Mouse (Mus musculus) gonadal fat pad, adult 2 months (tissue): ENCODE measurements around the gene Rsph14. TPM values are rescaled to one million over a fixed set of nuclear protein-coding genes. Genes with fewer than 3 reads are reported as not detected.

Experiments
- DNase-seq: peaks from one replicate; pipeline ENCODE4 v3.0.0-alpha.2; 2012; ENCODE audit warnings: low read depth
- polyA plus RNA-seq: library from polyadenylated mRNA; depleted of rRNA; stranded (reverse); fragments of >200 nt; gene quantifications from 2 replicates; pipeline ENCODE4 v1.2.3, GENCODE M21; 2012; rRNA removed

The Rsph14 gene
- 0.93 and 2.7 TPM in 2 replicates for polyA plus RNA-seq

DNA sequence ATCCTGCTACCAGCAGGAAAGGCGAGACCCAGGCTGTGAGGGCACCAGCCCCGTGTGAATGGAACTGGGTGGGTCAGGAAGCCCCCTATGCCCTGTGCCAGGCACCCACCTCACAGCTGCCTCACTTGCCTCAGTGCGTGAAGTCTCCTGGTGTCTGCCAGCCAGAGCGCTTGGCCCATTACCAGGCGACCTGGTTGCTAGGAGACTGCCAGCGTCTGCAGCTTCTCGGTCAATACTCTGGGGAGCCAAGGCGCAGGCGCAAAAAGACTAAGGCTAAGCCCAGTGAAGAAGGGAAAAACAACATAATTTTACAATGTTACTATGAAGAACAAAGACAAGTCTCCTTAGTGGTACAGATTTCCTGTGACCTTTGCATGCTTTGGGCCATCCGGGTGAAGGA lies at the start of gene Rsph14:
TSS of gene Rsph14 (minus strand) at position 192 of the 400 bp plus-strand sequence.
- no peak for DNase-seq

DNA sequence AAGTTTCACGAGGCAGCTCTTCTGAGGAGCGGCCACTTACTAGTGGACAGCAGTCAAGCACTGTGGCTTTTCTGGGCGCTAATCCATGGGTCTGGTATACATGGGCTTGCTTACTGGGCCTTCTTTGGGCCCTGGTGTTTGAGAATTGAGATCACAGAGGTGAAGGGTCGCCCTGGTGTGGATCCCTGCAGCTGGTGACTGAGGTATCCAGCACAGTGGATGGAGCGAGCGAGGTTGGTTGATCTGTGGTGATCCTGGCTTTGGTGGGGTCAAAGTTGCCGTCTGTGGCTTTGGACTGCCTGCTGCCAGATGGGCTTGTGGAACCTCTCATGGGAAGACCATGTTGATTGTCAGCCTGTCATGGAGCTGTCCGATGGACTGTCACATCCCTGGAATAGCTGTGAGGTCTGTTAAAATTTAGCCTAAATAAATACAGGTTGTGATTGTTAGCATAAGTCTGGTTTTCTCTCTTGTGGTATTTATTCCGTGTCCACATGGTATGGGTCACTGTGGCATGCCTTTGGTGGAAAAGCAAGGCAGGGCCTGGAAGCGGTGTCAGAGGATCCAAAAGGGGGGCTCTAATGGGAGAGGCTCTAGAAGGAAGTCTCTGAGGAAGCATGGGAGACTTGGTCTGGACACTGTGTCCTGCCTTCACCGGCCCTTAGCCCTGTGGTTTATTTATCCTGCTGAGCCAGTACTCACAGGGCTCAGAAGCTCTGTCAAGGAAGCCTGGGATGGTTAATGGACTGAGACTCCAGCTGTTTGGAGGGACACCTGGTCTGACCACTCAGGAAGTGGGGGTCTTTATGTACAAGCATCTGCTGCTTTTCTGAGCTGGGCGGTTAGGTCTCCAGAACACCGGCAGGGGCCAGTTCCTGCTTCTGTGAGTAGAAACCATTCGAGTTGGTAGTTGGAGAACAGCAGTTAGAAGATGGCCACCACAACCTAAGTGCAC lies 46.1 kb upstream of the Rsph14 start:
- no peak for DNase-seq

DNA sequence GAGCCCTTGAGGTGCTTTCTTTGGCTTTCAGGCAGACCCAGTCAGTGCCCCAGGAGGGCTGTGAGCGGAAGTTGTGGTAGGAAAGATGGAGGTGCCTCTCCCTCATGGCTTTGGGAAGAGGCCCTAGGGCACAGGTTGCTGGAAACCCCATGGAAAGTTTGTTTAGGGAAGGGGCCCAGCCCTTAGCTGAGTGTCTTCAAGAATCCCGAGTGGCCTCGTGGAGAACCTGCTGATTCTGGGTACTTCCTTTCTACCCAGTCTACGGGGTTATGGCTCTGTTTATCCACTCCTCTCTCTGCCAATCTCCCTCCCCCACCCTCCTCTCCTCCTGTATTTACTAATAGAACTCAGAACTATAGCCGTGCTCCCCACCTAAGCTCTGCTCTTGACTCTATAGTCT lies 43.3 kb upstream of the Rsph14 start:
- DNase-seq = no peak

DNA sequence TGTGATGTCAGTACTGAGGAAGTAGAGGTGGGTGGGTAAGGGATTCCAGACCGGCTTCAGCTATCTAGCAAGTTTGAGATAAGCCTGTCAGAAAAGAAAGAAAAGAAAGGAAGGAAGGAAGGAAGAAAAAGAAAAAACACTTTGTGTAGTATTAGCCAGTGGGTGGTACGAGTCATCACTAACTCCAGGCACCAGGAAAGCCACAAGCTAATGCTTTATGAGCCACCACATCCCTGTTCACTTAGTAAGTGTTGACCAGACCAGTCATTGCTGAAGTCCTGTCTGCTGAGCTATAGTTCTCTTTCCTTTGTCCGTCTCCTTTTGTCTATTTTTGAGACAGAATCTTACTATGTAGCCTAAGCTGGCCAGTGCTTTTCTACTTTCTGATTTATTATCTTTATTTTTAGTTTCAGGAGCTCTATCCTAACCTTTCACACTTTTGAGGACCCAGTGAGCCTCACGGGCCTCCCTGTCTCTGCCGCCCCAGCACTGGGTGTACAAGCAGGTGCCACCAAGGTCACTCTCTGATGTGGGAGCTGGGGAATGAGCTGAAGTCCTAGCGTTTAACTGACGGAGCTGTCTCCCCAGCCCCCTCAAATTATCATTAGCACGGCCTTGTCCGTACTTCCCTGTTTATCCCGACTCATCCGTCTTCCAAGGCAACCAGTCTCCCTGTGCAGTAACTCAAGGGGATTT lies 38.0 kb upstream of the Rsph14 start:
- no peak for DNase-seq

DNA sequence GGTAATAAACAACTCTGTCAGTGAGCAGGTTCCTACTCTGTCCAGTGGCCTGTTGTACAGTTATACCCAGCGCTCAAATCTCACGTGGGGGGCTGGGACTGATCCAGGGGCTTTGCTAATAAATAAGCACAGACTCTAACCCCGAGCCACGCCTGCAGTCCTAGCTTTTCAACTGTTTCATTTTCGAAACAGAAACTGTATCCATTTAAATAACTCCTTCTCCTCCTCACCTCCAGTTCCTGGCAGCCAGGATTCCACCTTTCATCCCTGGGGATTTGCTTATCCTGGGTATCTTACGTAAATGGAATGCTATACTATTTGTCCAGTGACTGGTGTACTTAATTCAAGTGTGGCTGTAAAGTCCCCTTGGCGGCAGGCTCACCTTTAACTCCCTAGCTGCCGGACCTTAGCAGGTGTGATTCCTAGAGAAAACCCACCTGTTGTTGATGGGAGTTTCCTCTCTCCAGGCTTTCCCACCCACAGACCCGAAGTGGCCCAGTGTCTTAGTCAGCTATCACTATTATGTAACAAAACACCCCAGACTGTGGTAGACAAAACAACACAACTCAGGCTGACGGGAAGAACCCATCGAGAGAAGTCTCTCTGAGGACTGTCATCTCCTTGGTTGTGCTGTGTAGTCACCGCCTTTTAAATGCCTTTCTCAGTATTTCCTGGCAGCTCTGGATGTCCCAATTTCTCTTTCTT lies 36.4 kb upstream of the Rsph14 start:
- DNase-seq = no peak

DNA sequence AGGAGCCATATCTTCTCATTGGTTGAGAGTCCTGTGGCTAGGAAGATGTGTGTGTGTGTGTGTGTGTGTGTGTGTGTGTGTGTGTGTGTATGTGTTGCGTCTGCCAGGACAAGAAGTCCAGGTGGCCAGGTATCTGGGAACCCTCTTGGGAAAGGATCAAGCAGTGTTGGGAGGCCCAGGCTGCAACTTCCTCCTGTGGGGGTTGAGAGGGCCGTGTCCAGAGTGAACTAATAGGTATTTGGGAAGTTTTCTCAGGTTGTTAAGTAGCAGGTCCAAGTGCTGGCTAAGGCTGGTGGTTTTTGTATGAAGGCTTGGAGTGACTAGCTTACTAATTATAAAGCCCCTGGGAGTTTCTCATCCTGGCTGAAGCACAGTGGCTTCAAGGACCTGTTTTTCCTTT lies 35.7 kb upstream of the Rsph14 start:
- no peak for DNase-seq

DNA sequence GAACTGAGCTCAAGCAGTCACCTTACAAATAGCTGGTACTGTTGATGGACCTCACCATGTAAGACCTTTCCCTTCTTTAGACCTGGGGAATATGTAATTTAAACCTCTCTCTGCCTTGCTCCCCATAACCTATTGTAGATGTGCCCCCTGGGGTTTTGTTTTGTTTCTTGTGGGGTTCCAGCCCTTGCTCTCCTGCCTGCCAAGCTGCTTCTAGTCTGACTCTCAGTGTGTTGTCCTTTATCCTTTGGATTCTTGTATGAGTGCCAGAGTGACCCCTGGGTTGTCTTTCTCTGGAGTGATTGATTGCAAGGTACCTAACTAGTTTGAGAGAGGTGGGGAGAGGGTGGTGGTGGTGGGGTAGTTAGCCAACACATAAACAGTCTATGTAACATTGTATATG lies 35.1 kb upstream of the Rsph14 start:
- DNase-seq = no peak

DNA sequence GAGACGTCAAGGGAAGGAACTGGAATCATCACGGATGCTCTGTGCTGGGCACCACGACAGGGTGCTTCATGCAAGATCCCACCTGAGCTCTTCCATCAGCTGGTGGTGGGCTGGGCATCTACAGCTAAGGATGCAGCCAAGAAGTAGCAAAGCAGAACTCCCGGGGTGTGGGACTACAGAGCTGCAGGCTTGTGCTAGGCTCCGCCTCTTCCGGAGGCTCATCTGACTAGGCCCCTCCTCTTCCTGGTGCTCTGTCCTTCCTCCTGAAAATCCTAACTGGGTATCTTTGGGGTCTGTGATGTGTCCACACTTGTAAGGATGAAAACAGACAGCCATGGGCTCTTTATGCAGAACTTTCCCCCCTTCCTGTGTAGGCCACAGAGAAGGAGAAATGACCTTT lies 33.3 kb upstream of the Rsph14 start:
- DNase-seq = no peak

DNA sequence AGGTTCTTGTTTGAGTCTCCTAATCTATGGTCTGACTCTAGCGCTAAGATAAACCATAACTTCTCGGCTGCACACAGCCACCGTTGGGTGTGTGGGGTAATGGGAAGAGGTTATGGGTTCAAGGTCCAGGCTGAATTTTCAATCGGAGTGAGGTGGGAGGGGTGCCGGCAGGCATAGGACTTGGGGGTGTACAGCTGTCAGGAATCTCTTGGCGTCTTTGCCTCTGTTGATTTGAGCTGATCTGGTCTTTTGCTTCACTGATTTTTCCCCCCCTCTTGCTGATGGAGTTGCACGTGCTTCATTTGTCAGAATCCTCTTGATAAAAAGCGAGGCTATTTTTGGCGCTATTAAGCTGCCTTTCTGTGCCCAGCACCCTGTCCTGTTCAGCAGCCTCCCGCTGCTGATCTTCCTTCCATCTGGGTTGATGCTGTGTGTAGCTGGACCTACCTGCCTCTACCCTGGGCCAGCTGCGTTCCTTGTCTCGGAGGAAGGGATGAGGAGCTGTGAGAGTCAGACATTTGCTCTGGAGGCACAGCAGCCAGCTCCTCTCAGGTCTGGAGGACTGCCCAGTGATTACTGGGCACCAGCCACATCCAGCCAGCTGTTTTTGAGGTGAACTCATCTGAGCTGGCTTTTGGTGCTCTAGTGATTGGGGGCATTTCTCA lies 31.0 kb upstream of the Rsph14 start:
- no peak for DNase-seq

DNA sequence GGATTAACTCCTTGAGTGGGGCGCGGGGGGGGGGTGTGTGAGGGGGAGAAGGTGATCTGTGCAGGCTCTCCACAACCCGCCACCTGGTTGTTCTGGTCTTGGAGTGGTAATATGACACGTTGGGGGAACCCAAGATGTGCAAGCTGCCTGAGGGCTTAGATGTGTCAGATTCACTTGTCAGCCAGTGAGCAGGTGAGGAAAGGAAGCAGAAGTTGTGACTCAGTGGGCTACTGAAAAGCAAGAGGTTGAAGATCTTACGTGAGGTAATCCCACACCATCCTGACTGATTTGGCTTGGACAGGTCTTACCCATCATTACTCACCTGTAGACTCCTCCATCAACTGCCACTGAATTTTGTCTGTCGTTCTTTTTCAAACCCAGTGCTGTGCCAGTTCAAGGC lies 30.2 kb upstream of the Rsph14 start:
- no peak for DNase-seq

DNA sequence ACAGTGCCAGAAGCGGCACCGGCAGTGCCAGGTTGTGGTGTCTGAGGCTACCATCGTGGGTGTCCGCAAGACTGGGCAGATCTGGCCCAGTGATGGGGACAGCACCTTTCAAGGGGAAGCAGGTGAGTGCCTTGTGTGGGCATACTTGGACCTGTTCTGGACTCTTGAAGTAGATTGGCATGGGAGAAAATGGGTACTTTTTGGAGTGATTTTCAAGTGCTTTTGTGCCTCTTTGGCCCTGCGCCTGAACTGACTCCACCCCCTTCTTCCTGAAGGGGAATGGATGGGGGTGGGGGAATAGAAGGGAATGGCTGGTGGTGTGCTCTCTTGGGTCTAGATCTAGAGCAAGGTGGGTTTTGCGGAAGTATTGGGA lies 29.8 kb upstream of the Rsph14 start:
- no peak for DNase-seq

DNA sequence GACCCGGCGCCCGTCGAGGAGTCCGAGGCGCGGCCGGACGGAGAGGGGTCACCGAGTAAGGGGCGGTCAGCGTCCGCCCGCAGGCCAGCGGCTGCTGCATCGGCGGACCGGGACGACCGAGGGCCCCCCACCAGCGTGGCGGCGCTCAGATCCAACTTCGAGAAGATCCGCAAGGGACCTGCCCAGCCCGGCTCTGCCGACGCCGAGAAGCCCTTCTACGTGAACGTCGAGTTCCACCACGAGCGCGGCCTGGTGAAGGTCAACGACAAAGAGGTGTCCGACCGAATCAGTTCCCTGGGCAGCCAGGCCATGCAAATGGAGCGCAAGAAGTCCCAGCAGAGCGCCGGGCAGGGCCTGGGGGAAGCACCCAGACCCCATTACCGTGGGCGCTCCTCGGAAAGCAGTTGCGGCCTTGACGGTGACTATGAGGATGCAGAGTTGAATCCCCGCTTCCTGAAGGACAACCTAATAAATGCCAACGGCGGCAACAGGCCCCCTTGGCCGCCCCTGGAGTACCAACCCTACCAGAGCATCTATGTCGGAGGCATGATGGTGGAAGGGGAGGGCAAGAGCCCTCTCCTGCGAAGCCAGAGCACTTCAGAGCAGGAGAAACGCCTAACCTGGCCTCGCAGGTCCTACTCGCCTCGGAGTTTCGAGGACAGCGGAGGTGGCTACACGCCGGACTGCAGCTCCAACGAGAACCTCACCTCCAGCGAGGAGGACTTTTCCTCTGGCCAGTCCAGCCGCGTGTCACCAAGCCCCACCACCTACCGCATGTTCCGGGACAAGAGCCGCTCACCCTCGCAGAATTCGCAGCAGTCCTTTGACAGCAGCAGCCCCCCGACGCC lies 29.2 kb upstream of the Rsph14 start:
- DNase-seq = no peak

DNA sequence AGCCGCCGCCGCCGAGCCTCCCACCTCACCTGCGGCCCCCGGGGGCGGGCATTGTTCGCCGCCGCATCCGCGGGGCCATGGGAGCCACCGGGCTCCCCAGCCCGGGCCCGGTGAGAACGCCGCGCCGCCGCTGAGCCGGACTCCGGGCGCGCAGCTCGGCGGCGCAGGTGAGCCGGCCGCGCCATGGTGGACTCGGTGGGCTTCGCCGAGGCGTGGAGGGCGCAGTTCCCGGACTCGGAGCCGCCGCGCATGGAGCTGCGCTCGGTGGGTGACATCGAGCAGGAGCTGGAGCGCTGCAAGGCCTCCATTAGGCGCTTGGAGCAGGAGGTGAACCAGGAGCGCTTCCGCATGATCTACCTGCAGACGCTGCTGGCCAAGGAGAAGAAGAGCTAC lies 28.5 kb upstream of the Rsph14 start:
- DNase-seq = no peak

DNA sequence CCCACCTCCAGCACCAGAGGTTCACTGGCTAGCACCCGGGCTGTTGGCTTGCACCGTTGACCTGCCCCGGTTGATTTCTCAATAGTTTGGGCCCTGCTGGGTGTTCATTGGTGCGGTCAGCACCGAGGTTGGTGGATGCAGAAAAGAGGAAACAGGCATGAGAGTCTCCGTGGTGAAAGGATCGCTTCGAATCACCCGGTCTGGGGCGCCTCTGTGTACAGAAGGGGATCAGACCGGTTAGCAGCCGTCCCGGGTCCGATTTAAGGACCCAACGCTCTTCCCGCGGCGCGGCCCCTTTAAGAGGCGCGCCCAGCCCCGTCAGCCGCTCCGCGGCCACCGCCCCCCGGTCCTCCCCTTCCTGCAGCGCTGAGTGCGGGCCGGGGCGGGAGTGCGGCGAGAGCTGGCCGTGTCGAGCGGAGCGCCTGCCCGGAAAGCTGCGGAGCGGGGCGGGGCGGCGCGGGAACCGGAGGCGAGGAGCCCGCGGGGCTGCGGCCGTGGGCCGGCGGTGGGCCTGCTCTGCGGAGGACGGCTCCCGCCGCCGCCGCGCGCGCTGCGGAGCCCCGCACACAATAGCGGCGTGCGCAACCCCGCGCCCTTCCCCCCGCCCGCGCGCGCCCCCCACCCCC lies 27.9 kb upstream of the Rsph14 start, which contains the start of gene Bcr:
TSS of gene Bcr (plus strand) at position 376 of the 626 bp plus-strand sequence.
- DNase-seq = no peak

DNA sequence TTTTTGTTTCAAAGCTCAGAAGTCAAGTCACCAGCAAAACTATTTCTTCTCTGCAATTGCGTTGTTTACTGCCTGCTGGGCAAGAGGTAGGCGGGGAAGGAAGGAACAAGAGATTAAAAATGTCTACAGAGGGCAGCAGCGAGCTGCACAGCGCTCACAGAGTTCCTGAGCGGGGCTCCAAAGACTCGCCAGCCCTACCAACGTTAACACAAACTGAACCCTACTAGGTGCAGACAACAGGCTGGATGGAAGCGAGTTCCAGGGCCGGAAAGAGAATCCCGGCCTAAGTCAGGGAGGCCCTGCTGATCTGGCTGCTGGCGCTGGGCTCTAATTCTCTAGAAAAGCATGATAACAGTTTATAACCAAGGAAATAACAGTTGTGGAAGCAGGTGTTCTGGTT lies 27.0 kb upstream of the Rsph14 start:
- no peak for DNase-seq

DNA sequence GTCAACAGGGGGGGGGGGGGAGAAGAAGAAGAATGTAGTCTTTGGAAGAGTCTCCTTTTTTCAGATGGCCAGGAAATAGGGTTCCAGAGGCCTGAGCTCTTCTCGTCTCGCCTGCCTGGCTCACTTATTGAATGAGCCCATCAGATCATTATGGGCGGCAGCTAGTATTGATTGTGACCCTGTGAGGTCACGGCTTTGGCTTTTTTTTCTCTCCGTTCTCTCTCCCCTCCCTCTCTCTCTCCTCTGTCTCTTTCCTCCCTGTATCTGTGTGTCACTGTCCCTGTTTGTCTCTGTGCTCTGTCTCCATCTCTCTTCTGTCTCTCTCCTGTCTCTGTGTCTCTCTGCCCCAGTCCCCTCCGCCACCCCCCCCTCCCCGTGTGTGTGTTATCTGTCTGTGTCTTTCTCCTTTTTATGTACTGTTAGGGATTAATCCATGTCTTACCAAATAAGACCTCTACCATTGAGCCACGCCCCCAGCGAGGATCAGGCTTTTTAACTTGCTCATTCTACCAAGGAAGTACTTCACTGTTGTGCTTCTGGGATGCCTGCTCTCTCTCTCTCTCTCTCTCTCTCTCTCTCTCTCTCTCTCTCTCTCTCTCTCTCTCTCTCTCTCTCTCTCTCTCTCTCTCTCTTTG lies 26.5 kb upstream of the Rsph14 start:
- DNase-seq = no peak

DNA sequence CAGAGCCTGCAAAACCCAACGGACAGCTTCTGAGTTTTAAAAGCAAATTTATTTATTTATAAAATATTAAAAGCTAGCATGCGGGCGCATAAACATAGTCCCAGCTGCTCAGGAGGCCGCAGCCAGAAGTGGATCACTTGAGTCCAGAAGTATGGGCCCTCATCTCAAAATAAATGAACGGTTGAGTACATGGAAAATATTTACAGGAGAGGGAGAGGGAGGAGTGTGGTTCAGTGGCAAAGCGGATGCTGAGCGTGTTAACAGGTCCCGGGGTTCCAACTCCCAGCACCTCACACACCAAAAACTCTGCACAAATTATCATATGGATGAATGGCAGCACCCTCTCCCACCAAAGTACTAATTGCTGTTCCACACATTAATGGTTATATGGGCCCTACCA lies 25.9 kb upstream of the Rsph14 start:
- DNase-seq = no peak

DNA sequence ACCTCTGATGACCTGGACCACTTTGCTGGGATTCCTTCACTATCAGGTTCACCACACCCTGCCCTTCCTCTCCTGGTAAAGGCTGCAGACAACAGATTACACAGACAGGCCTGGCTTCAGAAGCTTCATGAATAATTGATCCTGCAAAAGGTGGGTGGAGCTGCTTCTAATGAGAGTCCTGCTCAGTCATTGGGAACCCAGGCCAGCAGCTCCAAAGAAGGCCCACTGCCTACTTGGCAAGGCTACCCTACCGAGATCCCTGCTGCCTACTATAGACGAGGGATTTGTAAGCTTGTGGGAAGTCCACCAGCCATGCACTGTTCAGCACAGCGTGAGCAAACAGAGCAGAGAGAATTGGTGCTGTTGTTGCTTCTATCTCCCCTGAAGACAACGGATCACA lies 23.9 kb upstream of the Rsph14 start:
- no peak for DNase-seq

DNA sequence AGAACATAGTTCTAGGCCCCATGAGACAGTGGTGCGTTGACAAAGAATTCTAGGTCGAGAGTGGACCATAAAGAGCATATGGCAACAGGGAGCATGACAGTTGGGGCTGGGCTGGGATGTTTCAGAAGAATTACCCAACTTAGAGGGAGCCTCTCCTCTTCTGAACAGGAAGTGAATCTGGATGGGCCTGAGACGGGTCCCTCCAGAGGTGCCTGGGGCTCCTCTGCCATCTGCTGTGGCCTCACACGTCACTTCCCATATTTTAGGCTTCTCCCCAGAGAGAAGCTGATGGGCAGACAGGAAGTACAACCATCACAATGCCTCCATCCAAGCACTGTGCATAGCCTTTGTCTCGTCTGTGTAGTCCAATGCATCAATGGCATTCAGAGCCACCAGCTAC lies 23.3 kb upstream of the Rsph14 start:
- no peak for DNase-seq

DNA sequence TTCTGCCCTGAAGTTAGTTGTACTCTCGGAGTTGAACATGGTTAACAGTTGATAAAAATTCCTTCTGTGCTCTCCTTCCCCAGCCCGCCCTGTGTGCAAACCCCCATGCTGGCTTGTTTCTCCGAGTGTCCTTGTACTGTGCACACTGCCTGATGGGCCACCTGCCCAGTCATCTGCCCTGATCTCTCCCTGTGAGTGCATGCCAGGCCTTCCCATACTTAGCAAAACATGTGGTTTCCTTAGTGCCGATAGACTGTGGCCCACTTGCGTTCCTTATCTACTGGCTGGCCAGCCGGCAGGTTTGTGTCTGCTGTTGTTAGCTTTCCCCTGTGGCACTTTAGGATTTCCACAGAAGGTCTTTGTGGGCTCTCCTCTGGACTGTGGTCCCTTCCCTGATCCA lies 21.7 kb upstream of the Rsph14 start:
- DNase-seq = no peak
